Mouse (Mus musculus): ENCODE data around the gene Hist1h4m.
"Not testable (repeated sequence)": the region's sequence is repeated elsewhere in the genome, so short reads cannot be mapped to it uniquely, and the experiment has no call there.

DNA sequence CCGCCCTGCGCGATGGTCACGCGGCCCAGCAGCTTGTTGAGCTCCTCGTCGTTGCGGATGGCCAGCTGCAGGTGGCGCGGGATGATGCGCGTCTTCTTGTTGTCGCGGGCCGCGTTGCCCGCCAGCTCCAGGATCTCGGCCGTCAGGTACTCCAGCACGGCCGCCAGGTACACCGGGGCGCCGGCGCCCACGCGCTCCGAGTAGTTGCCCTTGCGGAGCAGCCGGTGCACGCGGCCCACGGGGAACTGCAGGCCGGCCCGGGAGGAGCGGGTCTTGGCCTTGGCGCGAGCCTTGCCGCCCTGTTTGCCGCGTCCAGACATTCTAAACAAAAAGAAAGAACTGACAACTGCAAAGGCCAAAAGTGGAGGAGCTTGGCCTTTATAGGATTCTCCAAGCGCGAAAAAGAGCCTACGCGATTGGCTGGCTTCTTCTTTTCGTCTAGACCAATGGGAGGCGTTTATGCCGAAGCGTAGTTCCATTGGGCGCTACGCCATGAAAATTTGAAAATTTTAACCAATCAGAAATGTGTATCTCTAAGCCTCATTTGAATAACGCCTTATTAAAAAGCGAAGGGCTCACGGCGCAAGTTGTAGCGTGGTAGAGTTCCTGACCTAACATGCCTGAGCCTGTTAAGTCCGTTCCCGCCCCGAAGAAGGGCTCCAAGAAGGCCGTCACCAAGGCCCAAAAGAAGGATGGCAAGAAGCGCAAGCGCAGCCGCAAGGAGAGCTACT lies 24.5 kb upstream of the Hist1h4m start, which contains the start of the genes Hist1h2an and Hist1h2bp:
- not testable (repeated sequence) for TF ChIP-seq CTCF (IDR thresholded peaks at IDR 0.05; ENCODE audit: extremely low read depth, insufficient read depth, insufficient read length, insufficient replicate concordance); POLR2A (IDR thresholded peaks at IDR 0.05; ENCODE audit: low read depth, low read length)

Data from spleen, adult 2 months (tissue).